Mouse (Mus musculus) testis, adult 2 months (tissue): Measurements from ENCODE around the gene Serpina3m.
"Not testable (repeated sequence)": the region's sequence is repeated elsewhere in the genome, so short reads cannot be mapped to it uniquely, and the experiment has no call there.

Source experiments
- CTCF ChIP-seq: fragments of 200-500 bp; IDR thresholded peaks from 2 replicates; pipeline ENCODE4 v1.5.1; 2012; ENCODE audit warnings: low read depth, mild to moderate bottlenecking, inconsistent platforms, low read length, moderate library complexity; ENCODE audit not compliant: control insufficient read depth, insufficient read depth, insufficient replicate concordance
- POLR2A ChIP-seq: fragments of 200-500 bp; IDR thresholded peaks from 2 replicates; pipeline ENCODE4 v1.6.1; 2012; ENCODE audit warnings: low read depth, mild to moderate bottlenecking, inconsistent platforms, low read length, moderate library complexity; ENCODE audit not compliant: control insufficient read depth

- TF ChIP-seq POLR2A, CTCF: not testable (repeated sequence)
Measured at GRCm38 (mm10) chr12:104381071-104381604, 42.9 kb downstream of the Serpina3m start.
